Mouse (Mus musculus) cerebellum, adult 2 months (tissue): ENCODE measurements around the gene Olfr1444. TPM values are rescaled to one million over a fixed set of nuclear protein-coding genes. Genes with fewer than 3 reads are reported as not detected.

ENCODE experiments used
- DNase-seq, 2 experiments: peaks; one replicate each; pipeline ENCODE4 v3.0.0; 2021
- H3K27ac ChIP-seq: fragments of 200-500 bp; 2 replicates; pipeline ENCODE4 v1.5.1; 2012; ENCODE audit warnings: low read length, control low read depth, inconsistent platforms; ENCODE audit not compliant: insufficient read depth
- H3K27me3 ChIP-seq: fragments of 200-500 bp; 2 replicates; pipeline ENCODE4 v1.6.1; 2012; ENCODE audit warnings: inconsistent platforms, mild to moderate bottlenecking, low read length, moderate library complexity; ENCODE audit not compliant: control insufficient read depth, insufficient read depth
- H3K4me1 ChIP-seq: fragments of 200-500 bp; 2 replicates; pipeline ENCODE4 v1.6.1; 2011; ENCODE audit warnings: low read length; ENCODE audit not compliant: control insufficient read depth, insufficient read depth
- H3K4me3 ChIP-seq: fragments of 200-500 bp; replicated peaks from 2 replicates; pipeline ENCODE3; 2011; ENCODE audit warnings: mild to moderate bottlenecking, low read depth, low read length, control low read depth; ENCODE audit not compliant: insufficient read depth
- CTCF ChIP-seq: fragments of 200-500 bp; IDR thresholded peaks from 2 replicates; pipeline ENCODE4 v1.5.1; 2011; ENCODE audit warnings: low read depth, mild to moderate bottlenecking, control low read depth, low read length, moderate library complexity, borderline replicate concordance; ENCODE audit not compliant: insufficient read depth
- POLR2A ChIP-seq: fragments of 200-500 bp; IDR thresholded peaks from 2 replicates; pipeline ENCODE4 v1.6.1; 2011; ENCODE audit warnings: low read length, control low read depth, borderline replicate concordance; ENCODE audit not compliant: insufficient read depth
- WGBS: fragments of 180-500 bp; shearing (Covaris S2); methylation state at CpG from one replicate; pipeline ENCODE4 v1.1.7; 2018; 5-methylcytosine and 5-hydroxymethylcytosine counted together
- polyA plus RNA-seq: library from polyadenylated mRNA; depleted of rRNA; stranded (reverse); fragments of >200 nt; gene quantifications from 2 replicates; pipeline ENCODE4 v1.2.3, GENCODE M21; 2012; rRNA removed

The Olfr1444 gene
- polyA plus RNA-seq, 1 experiment: not detected

GRCm38 (mm10) chr19:12833625-12834024 lies 23.5 kb upstream of the Olfr1444 start:
- no peak for DNase-seq
- 89% methylated on average over 3 of the region's 3 CpGs for WGBS
- no peak overlapping the region for H3K27ac ChIP-seq
- H3K27me3 ChIP-seq: no peaks in the 10 kb centered on the region
- H3K4me1 ChIP-seq: no peaks in the 10 kb centered on the region
- no peak overlapping the region for H3K4me3 ChIP-seq
- no peak for TF ChIP-seq POLR2A
- TF ChIP-seq CTCF: no peak

GRCm38 (mm10) chr19:12838507-12838906 lies 18.6 kb upstream of the Olfr1444 start:
- H3K4me3 ChIP-seq: no peak overlapping the region
- 92% methylated on average over 1 of the region's 1 CpGs for WGBS
- TF ChIP-seq CTCF (no peak), POLR2A (no peak)
- DNase-seq: no peak
- no peak overlapping the region for H3K27ac ChIP-seq
- no peaks in the 10 kb centered on the region for H3K27me3 ChIP-seq
- no peaks in the 10 kb centered on the region for H3K4me1 ChIP-seq

- H3K27me3 ChIP-seq: no peaks in the 10 kb centered on the region
- H3K27ac ChIP-seq: no peak within 1 kb of the TSS
- TF ChIP-seq POLR2A: no peak
- TF ChIP-seq CTCF: no peak
- H3K4me3 ChIP-seq: no peak within 1 kb of the TSS
- no peaks in the 10 kb centered on the region for H3K4me1 ChIP-seq
- no peak for DNase-seq
These were observed 10.7 kb upstream of the Olfr1444 start, which contains the start of gene Gm5244 for GRCm38 (mm10) chr19:12846382-12846781. Gene Gm5244 (plus strand): TSS chr19:12846682.

- WGBS: 83% methylated on average over 2 of the region's 2 CpGs
- no peak within 1 kb of the TSS for H3K27ac ChIP-seq
- TF ChIP-seq POLR2A: no peak
- TF ChIP-seq CTCF: no peak
- no peak for DNase-seq
- no peaks in the 10 kb centered on the region for H3K27me3 ChIP-seq
- H3K4me1 ChIP-seq: no peaks in the 10 kb centered on the region
- no peak within 1 kb of the TSS for H3K4me3 ChIP-seq
These were observed 26.5 kb downstream of the Olfr1444 start, which contains the start of gene Olfr1445 for GRCm38 (mm10) chr19:12883555-12883954. Gene Olfr1445 (plus strand): TSS chr19:12883855.

- H3K4me1 ChIP-seq: no peaks in the 10 kb centered on the region
- TF ChIP-seq POLR2A (no peak), CTCF (no peak)
- no peaks in the 10 kb centered on the region for H3K27me3 ChIP-seq
- DNase-seq: no peak
- no peak within 1 kb of the TSS for H3K27ac ChIP-seq
- 71% methylated on average over 1 of the region's 1 CpGs for WGBS
- no peak within 1 kb of the TSS for H3K4me3 ChIP-seq
These were observed 36.3 kb downstream of the Olfr1444 start, which contains the start of gene Olfr1446 for GRCm38 (mm10) chr19:12893424-12893823. Gene Olfr1446 (minus strand): TSS chr19:12893524.

- Histone ChIP-seq H3K27me3 (no peaks in the 10 kb centered on the region), H3K4me3 (no peak within 1 kb of the TSS), H3K4me1 (no peaks in the 10 kb centered on the region), H3K27ac (no peak within 1 kb of the TSS)
- no peak for DNase-seq
- TF ChIP-seq POLR2A (no peak), CTCF (no peak)
- WGBS: 89% methylated on average over 1 of the region's 1 CpGs
These were observed 46.6 kb downstream of the Olfr1444 start, which contains the start of gene Olfr1447 for GRCm38 (mm10) chr19:12903643-12904042. Gene Olfr1447 (minus strand): TSS chr19:12903743.

Other genes starting within 250 kb of the Olfr1444 start
- gene Glyat, start 224.0 kb upstream of the Olfr1444 start, polyA plus RNA-seq: 0.46 and 0.70 TPM in 2 replicates
- not detected in 2 replicates for gene Olfr1442, start 186.8 kb upstream of the Olfr1444 start, polyA plus RNA-seq
- not detected in 2 replicates for gene Olfr1443, start 179.2 kb upstream of the Olfr1444 start, polyA plus RNA-seq
- not detected in 2 replicates for gene Keg1, start 161.5 kb upstream of the Olfr1444 start, polyA plus RNA-seq
- 3.8 and 4.5 TPM in 2 replicates for gene Cntf, start 91.7 kb upstream of the Olfr1444 start, polyA plus RNA-seq
- 57.6 TPM in 2 replicates for gene Zfp91, start 61.2 kb upstream of the Olfr1444 start, polyA plus RNA-seq
- 0.95 and 1.1 TPM in 2 replicates for gene Lpxn, start 61.1 kb upstream of the Olfr1444 start, polyA plus RNA-seq
- not detected in 2 replicates for gene Gm5244, start 10.6 kb upstream of the Olfr1444 start, polyA plus RNA-seq
- not detected in 2 replicates for gene Olfr1445, start 26.6 kb downstream of the Olfr1444 start, polyA plus RNA-seq
- gene Olfr1446, start 36.2 kb downstream of the Olfr1444 start, polyA plus RNA-seq: not detected in 2 replicates
- gene Olfr1447, start 46.5 kb downstream of the Olfr1444 start, polyA plus RNA-seq: not detected in 2 replicates
- gene Olfr1448, start 67.1 kb downstream of the Olfr1444 start, polyA plus RNA-seq: not detected in 2 replicates
- not detected in 2 replicates for gene Olfr1449, start 73.6 kb downstream of the Olfr1444 start, polyA plus RNA-seq
- not detected in 2 replicates for gene Olfr1450, start 93.0 kb downstream of the Olfr1444 start, polyA plus RNA-seq
- gene Olfr1451, start 137.7 kb downstream of the Olfr1444 start, polyA plus RNA-seq: not detected in 2 replicates
- not detected in 2 replicates for gene Olfr1453, start 171.0 kb downstream of the Olfr1444 start, polyA plus RNA-seq
- not detected in 2 replicates for gene Olfr1454, start 203.3 kb downstream of the Olfr1444 start, polyA plus RNA-seq
- gene Olfr1457, start 240.6 kb downstream of the Olfr1444 start, polyA plus RNA-seq: not detected in 2 replicates
- not detected in 2 replicates for gene Olfr1458, start 249.5 kb downstream of the Olfr1444 start, polyA plus RNA-seq